Mouse (Mus musculus): ENCODE results near the gene Bag5. TPM values are rescaled to one million over a fixed set of nuclear protein-coding genes. Genes with fewer than 3 reads are reported as not detected.

The Bag5 gene
- total and polyA plus RNA-seq, 3 experiments = 24.1 to 27.9 (median 25.6) TPM

GRCm38 (mm10) chr12:111674850-111675486 is 38.1 kb downstream of the Bag5 start:
- peaks cover 0 to 12% of the 10 kb centered on the region in 2 experiments for H3K36me3 ChIP-seq (replicated peaks in 1 of 2; ENCODE audit: control insufficient read depth in 1 of 2, insufficient read depth in 1 of 2, low read length in 1 of 2)
- peak overlapping the region; percentile 68; the same call in 1 of the 2 replicates for H3K27ac ChIP-seq (ENCODE audit: insufficient read depth, low read depth)
- in situ Hi-C loops (cut with MboI; ENCODE audit: low pct_ligation_motif_present, low pct_unique_long_range_greater_than_20kb, low sequenced_read_pairs) (loop anchor here (5.0 kb wide), 1 partner anchor 37 kb away; the partner anchor contains the start of genes Apopt1 and Bag5), dilution Hi-C loops (cut with MboI; ENCODE audit: extremely low pct_ligation_motif_present, extremely low pct_unique_long_range_greater_than_20kb, low sequenced_read_pairs) (no loop called here)
- H3K27me3 ChIP-seq (replicated peaks) = no peaks in the 10 kb centered on the region
- peaks cover 11% of the 10 kb centered on the region for H3K9me3 ChIP-seq (replicated peaks; ENCODE audit: low read length)
- no peak overlapping the region; the same call in 1 of the 2 replicates for H3K9ac ChIP-seq (ENCODE audit: insufficient read depth, low read depth)
- peaks cover 23 to 53% of the 10 kb centered on the region in 2 experiments for H3K4me1 ChIP-seq (ENCODE audit: control insufficient read depth in 1 of 2, insufficient read depth in 2 of 2)
- H3K79me2 ChIP-seq (replicated peaks; ENCODE audit: control insufficient read depth, extremely low read depth, insufficient read depth, poor library complexity, severe bottlenecking) = peaks cover 19% of the 10 kb centered on the region
- TF ChIP-seq MEF2A (IDR thresholded peaks at IDR 0.05; ENCODE audit: borderline replicate concordance, low read depth, low read length) = peak; percentile 59; the same call in 1 of the 2 replicates
- TF ChIP-seq ELF1 (IDR thresholded peaks at IDR 0.05; ENCODE audit: low read depth, low read length) = 0 out of 2 replicates have a peak, but pooled peaks have one; percentile 14
- peak; percentile 71 for TF ChIP-seq ZNF384 (IDR thresholded peaks at IDR 0.05; ENCODE audit: low read depth, low read length)
- no peak for TF ChIP-seq CHD1 (IDR thresholded peaks at IDR 0.05; ENCODE audit: low read depth, low read length)
- no peak overlapping the region for H3K4me2 ChIP-seq (ENCODE audit: insufficient read depth, low read depth, poor library complexity, severe bottlenecking)
- H3K4me3 ChIP-seq (replicated peaks in 1 of 3; ENCODE audit: low read depth in 2 of 3, low read length in 2 of 3, poor library complexity in 1 of 3) = no peak overlapping the region
- DNase-seq (ENCODE audit: extremely low read depth) = no peak

DNA sequence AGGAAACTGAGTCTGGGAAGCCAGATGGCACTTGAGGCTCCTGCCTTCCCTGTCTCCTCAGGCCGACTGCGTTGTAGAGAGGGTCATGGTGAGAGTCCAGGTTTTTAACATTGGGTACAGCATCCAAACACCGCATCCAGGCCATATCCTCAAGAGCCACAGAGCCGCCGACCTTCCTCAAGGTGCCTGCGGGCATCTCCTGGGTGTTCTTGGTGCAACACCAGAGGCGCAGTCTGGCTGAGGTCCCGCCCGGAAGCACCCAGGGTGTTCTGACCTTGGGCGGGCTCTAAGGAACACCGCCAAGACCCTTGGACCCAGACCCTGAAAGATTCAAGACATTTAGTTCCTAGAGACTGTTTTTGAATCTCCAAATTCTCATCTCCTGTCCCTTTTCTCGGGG is 40.5 kb downstream of the Bag5 start:
- Histone ChIP-seq H3K36me3 (replicated peaks in 1 of 2; ENCODE audit: control insufficient read depth in 1 of 2, insufficient read depth in 1 of 2, low read length in 1 of 2) (no peaks in the 10 kb centered on the region), H3K4me2 (ENCODE audit: insufficient read depth, low read depth, poor library complexity, severe bottlenecking) (no peak overlapping the region), H3K4me1 (ENCODE audit: control insufficient read depth in 1 of 2, insufficient read depth in 2 of 2) (peaks cover 22 to 62% of the 10 kb centered on the region in 2 experiments), H3K27ac (ENCODE audit: insufficient read depth, low read depth) (no peak overlapping the region), H3K4me3 (replicated peaks in 1 of 3; ENCODE audit: low read depth in 2 of 3, low read length in 2 of 3, poor library complexity in 1 of 3) (no peak overlapping the region), H3K79me2 (replicated peaks; ENCODE audit: control insufficient read depth, extremely low read depth, insufficient read depth, poor library complexity, severe bottlenecking) (no peaks in the 10 kb centered on the region), H3K27me3 (replicated peaks) (no peaks in the 10 kb centered on the region), H3K9me3 (replicated peaks; ENCODE audit: low read length) (peaks cover 11% of the 10 kb centered on the region), H3K9ac (ENCODE audit: insufficient read depth, low read depth) (no peak overlapping the region)
- dilution Hi-C loops (cut with MboI; ENCODE audit: extremely low pct_ligation_motif_present, extremely low pct_unique_long_range_greater_than_20kb, low sequenced_read_pairs) = no loop called here
- in situ Hi-C loops (cut with MboI; ENCODE audit: low pct_ligation_motif_present, low pct_unique_long_range_greater_than_20kb, low sequenced_read_pairs) = no loop called here
- DNase-seq (ENCODE audit: extremely low read depth) = no peak
- no peak for TF ChIP-seq SMC3 (IDR thresholded peaks at IDR 0.05; ENCODE audit: low read depth, low read length)
- TF ChIP-seq TCF12 (IDR thresholded peaks at IDR 0.05; ENCODE audit: low read depth, low read length) = no peak
- TF ChIP-seq CHD2 (IDR thresholded peaks at IDR 0.05; ENCODE audit: low read length) = no peak
- no peak for TF ChIP-seq JUN (IDR thresholded peaks at IDR 0.05; ENCODE audit: insufficient read depth, low read depth, low read length)
- no peak for TF ChIP-seq PAX5 (IDR thresholded peaks at IDR 0.05; ENCODE audit: low read length)
- TF ChIP-seq MXI1 (IDR thresholded peaks at IDR 0.05; ENCODE audit: low read depth, low read length) = no peak
- no peak for TF ChIP-seq MAX (IDR thresholded peaks at IDR 0.05; ENCODE audit: low read length)
- no peak for TF ChIP-seq POLR2A (IDR thresholded peaks at IDR 0.05; ENCODE audit: low read depth, low read length)
- TF ChIP-seq SIN3A (IDR thresholded peaks at IDR 0.05; ENCODE audit: low read length) = no peak
- TF ChIP-seq USF2 (conservative IDR thresholded peaks at IDR 0.05; ENCODE audit: low read depth, low read length) = no peak
- no peak for TF ChIP-seq RCOR1 (conservative IDR thresholded peaks at IDR 0.05; ENCODE audit: low read depth, low read length)
- TF ChIP-seq EP300 (IDR thresholded peaks at IDR 0.05; ENCODE audit: low read length) = no peak
- TF ChIP-seq RAD21 (IDR thresholded peaks at IDR 0.05; ENCODE audit: low read depth, low read length) = no peak
- TF ChIP-seq NRF1 (IDR thresholded peaks at IDR 0.05; ENCODE audit: low read depth, low read length) = no peak
- TF ChIP-seq MAZ (IDR thresholded peaks at IDR 0.05; ENCODE audit: low read depth, low read length) = no peak
- TF ChIP-seq JUND (conservative IDR thresholded peaks at IDR 0.05; ENCODE audit: low read depth, low read length) = no peak
- TF ChIP-seq ZNF384 (IDR thresholded peaks at IDR 0.05; ENCODE audit: low read depth, low read length) = no peak
- no peak for TF ChIP-seq USF1 (IDR thresholded peaks at IDR 0.05; ENCODE audit: low read depth, low read length)
- TF ChIP-seq GABPA (IDR thresholded peaks at IDR 0.05; ENCODE audit: insufficient replicate concordance, low read depth, low read length) = no peak
- no peak for TF ChIP-seq MEF2A (IDR thresholded peaks at IDR 0.05; ENCODE audit: borderline replicate concordance, low read depth, low read length)

Data from CH12.LX (cell line).